In genomic region chr1:189644700-189645345, GRCm38 (mm10) we compare ENCODE assay signal across 20 mouse cellular contexts. TPM values are rescaled to one million over a fixed set of nuclear protein-coding genes. Genes with fewer than 3 reads are reported as not detected.
DNase-seq lines count a peak whose midpoint lies in the region; ATAC-seq and TF ChIP-seq lines count a peak whose summit lies in the region.
"Had no signal": no experiment of that assay in that cellular context is flagged by ENCODE, and none has a peak within 500 bp of the region (broad histone marks: within the 10 kb centered on the region; RNA-seq: fewer than 3 reads in every experiment).

No protein-coding gene starts in this region.

- ATAC-seq in midbrain, embryonic 13.5 days: peak; percentile 63; the same call in 1 of the 2 replicates
- no peak for ATAC-seq in midbrain, embryonic 11.5 days (ENCODE audit: low FRiP score)
- peak; percentile 86 for ATAC-seq in forebrain, postnatal 0 days
- peak; percentile 89 for ATAC-seq in neural tube, embryonic 15.5 days (ENCODE audit: low FRiP score)
- ATAC-seq: liver, embryonic 12.5 days had no signal

- WGBS in midbrain, embryonic 13.5 days: 79% methylated on average over 3 of the region's 3 CpGs
- 91% methylated on average over 3 of the region's 3 CpGs for WGBS in midbrain, embryonic 11.5 days
- 41% methylated on average over 3 of the region's 3 CpGs for WGBS in forebrain, postnatal 0 days
- WGBS in neural tube, embryonic 15.5 days: 56% methylated on average over 3 of the region's 3 CpGs

- H3K27me3 ChIP-seq in midbrain, embryonic 13.5 days: no peaks in the 10 kb centered on the region
- no peaks in the 10 kb centered on the region for H3K27me3 ChIP-seq in midbrain, embryonic 11.5 days (ENCODE audit: control insufficient read depth, insufficient read depth, low read length)
- H3K27me3 ChIP-seq in forebrain, postnatal 0 days (ENCODE audit: insufficient read depth, low read length): no peaks in the 10 kb centered on the region
- H3K27me3 ChIP-seq in neural tube, embryonic 15.5 days (replicated peaks): no peaks in the 10 kb centered on the region
- H3K27me3 ChIP-seq: embryonic facial prominence, embryonic 12.5 days; heart, embryonic 13.5 days; liver, embryonic 12.5 days had no signal

- no peaks in the 10 kb centered on the region for H3K9me3 ChIP-seq in midbrain, embryonic 13.5 days
- H3K9me3 ChIP-seq in midbrain, embryonic 11.5 days (ENCODE audit: control insufficient read depth, low read length): no peaks in the 10 kb centered on the region
- H3K9me3 ChIP-seq in forebrain, postnatal 0 days (ENCODE audit: low read length): no peaks in the 10 kb centered on the region
- no peaks in the 10 kb centered on the region for H3K9me3 ChIP-seq in neural tube, embryonic 15.5 days (replicated peaks)
- H3K9me3 ChIP-seq: embryonic facial prominence, embryonic 12.5 days; heart, embryonic 13.5 days; liver, embryonic 12.5 days had no signal

- no peak overlapping the region for H3K9ac ChIP-seq in midbrain, embryonic 13.5 days (replicated peaks)
- H3K9ac ChIP-seq in midbrain, embryonic 11.5 days (ENCODE audit: low read length): no peak overlapping the region
- H3K9ac ChIP-seq in forebrain, postnatal 0 days: no peak overlapping the region
- no peak overlapping the region for H3K9ac ChIP-seq in neural tube, embryonic 15.5 days (replicated peaks)
- H3K9ac ChIP-seq: embryonic facial prominence, embryonic 12.5 days; heart, embryonic 13.5 days; liver, embryonic 12.5 days; lung, embryonic 14.5 days had no signal

- intact Hi-C loops in heart, postnatal 10 days (cut with DNase I): loop anchor here (5.0 kb wide), 1 partner anchor 618 kb away; no protein-coding TSS in a partner anchor

- H3K4me3 ChIP-seq in midbrain, embryonic 13.5 days (replicated peaks): no peak overlapping the region
- no peak overlapping the region for H3K4me3 ChIP-seq in midbrain, embryonic 11.5 days (ENCODE audit: low read depth, low read length)
- H3K4me3 ChIP-seq in forebrain, postnatal 0 days (ENCODE audit: low read depth, low read length): no peak overlapping the region
- H3K4me3 ChIP-seq in neural tube, embryonic 15.5 days (replicated peaks): no peak overlapping the region
- H3K4me3 ChIP-seq: embryonic facial prominence, embryonic 12.5 days; heart, embryonic 13.5 days; liver, embryonic 12.5 days had no signal

- H3K4me2 ChIP-seq in midbrain, embryonic 13.5 days (replicated peaks): no peak overlapping the region
- no peak overlapping the region for H3K4me2 ChIP-seq in midbrain, embryonic 11.5 days
- no peak overlapping the region for H3K4me2 ChIP-seq in forebrain, postnatal 0 days (ENCODE audit: low read depth)
- H3K4me2 ChIP-seq in neural tube, embryonic 15.5 days: no peak overlapping the region
- H3K4me2 ChIP-seq: embryonic facial prominence, embryonic 12.5 days; heart, embryonic 13.5 days; liver, embryonic 12.5 days; lung, embryonic 14.5 days had no signal

- H3K4me1 ChIP-seq in midbrain, embryonic 13.5 days (replicated peaks): 0 out of 2 replicates have a peak, but pooled peaks cover 4% of the 10 kb centered on the region
- H3K4me1 ChIP-seq in midbrain, embryonic 11.5 days (ENCODE audit: control insufficient read depth, insufficient read depth, low read length): no peaks in the 10 kb centered on the region
- H3K4me1 ChIP-seq in forebrain, postnatal 0 days (ENCODE audit: insufficient read depth): peaks cover 6% of the 10 kb centered on the region; the same call in 1 of the 2 replicates
- peaks cover 11% of the 10 kb centered on the region for H3K4me1 ChIP-seq in neural tube, embryonic 15.5 days
- H3K4me1 ChIP-seq: embryonic facial prominence, embryonic 12.5 days; heart, embryonic 13.5 days; liver, embryonic 12.5 days had no signal

- peaks cover 29% of the 10 kb centered on the region for H3K36me3 ChIP-seq in midbrain, embryonic 13.5 days
- peaks cover 31% of the 10 kb centered on the region for H3K36me3 ChIP-seq in midbrain, embryonic 11.5 days (ENCODE audit: control insufficient read depth, insufficient read depth, low read length)
- no peaks in the 10 kb centered on the region for H3K36me3 ChIP-seq in forebrain, postnatal 0 days (ENCODE audit: insufficient read depth)
- H3K36me3 ChIP-seq in neural tube, embryonic 15.5 days: no peaks in the 10 kb centered on the region

- H3K27ac ChIP-seq in midbrain, embryonic 13.5 days: peak overlapping the region; percentile 48
- H3K27ac ChIP-seq in midbrain, embryonic 11.5 days (ENCODE audit: low read depth, low read length): no peak overlapping the region
- H3K27ac ChIP-seq in forebrain, postnatal 0 days (ENCODE audit: low read depth, low read length): peak overlapping the region; percentile 79
- H3K27ac ChIP-seq in neural tube, embryonic 15.5 days (replicated peaks): peak overlapping the region; percentile 74
- H3K27ac ChIP-seq: embryonic facial prominence, embryonic 12.5 days; heart, embryonic 13.5 days; liver, embryonic 12.5 days; macrophage had no signal

- no peak for TF ChIP-seq CTCF in forebrain, postnatal 0 days (IDR thresholded peaks at IDR 0.05; ENCODE audit: low read depth)

- DNase-seq in heart, adult 11 months: peak; percentile 79
- DNase-seq in heart, postnatal 10 days: no peak
- DNase-seq in midbrain, embryonic 11.5 days (ENCODE audit: low spot score, missing footprints): no peak
- DNase-seq in forebrain, postnatal 0 days: no peak
- DNase-seq in gastrocnemius, postnatal 4 days (ENCODE audit: low spot score in 2 of 2): no peak
- no peak for DNase-seq in urinary bladder, adult 2 months (ENCODE audit: low spot score)
- DNase-seq: adrenal gland, postnatal 14 days; cerebellum, adult 18-20 months; heart, postnatal 4 days; kidney, adult 18-20 months; kidney, postnatal 14 days; lung, embryonic 14.5 days; right cerebral cortex, adult 18-20 months; thymus, adult 18-20 months had no signal

RNA-seq across cellular contexts. Expression of gene Cenpf, which starts 43.1 kb away (rescaled TPM):
- 10 to 100 TPM; 18.0 to 20.2 TPM for total RNA-seq in heart, postnatal 10 days (2021)
- 51.8 and 58.9 TPM in 2 replicates for polyA plus RNA-seq in midbrain, embryonic 13.5 days (2015; fragmentation: Nextera tagmentation; extraction: Ambion mirVana)
- 135 and 140 TPM in 2 replicates for polyA plus RNA-seq in midbrain, embryonic 11.5 days (2014; fragmentation: Nextera tagmentation; extraction: Ambion mirVana)
- 3.0 and 6.4 TPM in 2 replicates for total RNA-seq in forebrain, postnatal 0 days (2014; rRNA removed)
- 9.0 and 14.5 TPM in 2 replicates for polyA plus RNA-seq in forebrain, postnatal 0 days (2015; fragmentation: Nextera tagmentation; extraction: Ambion mirVana)
- polyA plus RNA-seq in neural tube, embryonic 15.5 days (2015; fragmentation: Nextera tagmentation; extraction: Ambion mirVana): 11.2 and 24.1 TPM in 2 replicates
- total RNA-seq in gastrocnemius, postnatal 4 days (2021): 10 to 100 TPM; 15.0 to 25.3 TPM
- 0.40 and 0.65 TPM in 2 replicates for polyA plus RNA-seq in urinary bladder, adult 2 months (2012; rRNA removed)
